Mouse (Mus musculus) embryonic fibroblast, embryonic 13.5 days (primary cell): ENCODE data around the gene 1700012B07Rik.

Source experiments
- CTCF ChIP-seq: IDR thresholded peaks from 2 replicates; pipeline ENCODE4 v1.5.1; 2011; ENCODE audit warnings: mild to moderate bottlenecking, control low read depth, low read length, moderate library complexity, borderline replicate concordance; ENCODE audit not compliant: insufficient read depth
- POLR2A ChIP-seq: IDR thresholded peaks from 2 replicates; pipeline ENCODE4 v1.6.1; 2011; ENCODE audit warnings: low read depth, mild to moderate bottlenecking, control low read depth, low read length, moderate library complexity

DNA sequence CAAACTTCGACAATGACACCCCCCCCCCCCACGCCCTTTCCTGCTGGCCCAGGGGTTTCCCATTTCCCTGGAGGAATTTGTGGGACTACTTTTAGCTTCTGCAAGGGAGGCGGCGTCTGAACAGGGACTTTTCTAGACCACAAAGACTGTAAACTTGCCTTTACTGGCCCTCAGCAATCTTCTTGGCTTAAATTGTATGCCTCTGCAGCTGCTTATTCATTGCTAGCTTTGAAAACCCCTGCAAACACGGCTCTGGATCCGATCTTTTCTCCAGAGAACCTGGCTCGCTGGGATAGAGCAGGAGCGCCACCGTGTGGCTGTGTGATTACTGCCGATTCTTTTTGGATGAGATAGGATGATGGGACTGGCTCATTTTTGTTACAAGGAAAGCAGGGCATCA is 32.7 kb upstream of the 1700012B07Rik start:
- no peak for TF ChIP-seq POLR2A
- peak; percentile 59; the same call in 1 of the 2 replicates for TF ChIP-seq CTCF
